Mouse (Mus musculus) stomach, embryonic 15.5 days (tissue): Measurements from ENCODE around the gene Fbxl2. TPM values are rescaled to one million over a fixed set of nuclear protein-coding genes. Genes with fewer than 3 reads are reported as not detected.

Source experiments
- ATAC-seq: fragments of 200-750 bp; cut with Nextera tagmentation; 2 replicates; pipeline ENCODE4 v1.8.0; 2017; ENCODE audit warnings: low read depth, moderate number of reproducible peaks, moderate TSS enrichment; ENCODE audit not compliant: insufficient read depth, low FRiP score
- H3K27ac ChIP-seq: fragments of 300-500 bp; sonication (generic); 2 replicates; pipeline ENCODE4 v1.5.1; 2015; ENCODE audit warnings: mild to moderate bottlenecking, inconsistent platforms
- H3K27me3 ChIP-seq: fragments of 300-500 bp; sonication (generic); replicated peaks from 2 replicates; pipeline ENCODE4 v1.6.1; 2015; ENCODE audit warnings: inconsistent platforms
- H3K36me3 ChIP-seq: fragments of 300-500 bp; sonication (generic); 2 replicates; pipeline ENCODE4 v1.6.1; 2015; ENCODE audit warnings: inconsistent platforms
- H3K4me1 ChIP-seq: fragments of 300-500 bp; sonication (generic); 2 replicates; pipeline ENCODE4 v1.6.1; 2015; ENCODE audit warnings: inconsistent platforms
- H3K4me2 ChIP-seq: fragments of 300-500 bp; sonication (generic); 2 replicates; pipeline ENCODE4 v1.6.1; 2015; ENCODE audit warnings: mild to moderate bottlenecking, inconsistent platforms
- H3K4me3 ChIP-seq: fragments of 300-500 bp; sonication (generic); replicated peaks from 2 replicates; pipeline ENCODE4 v1.5.1; 2015; ENCODE audit warnings: inconsistent platforms
- H3K9ac ChIP-seq: fragments of 300-500 bp; sonication (generic); 2 replicates; pipeline ENCODE4 v1.6.1; 2015; ENCODE audit warnings: inconsistent platforms
- H3K9me3 ChIP-seq: fragments of 300-500 bp; sonication (generic); 2 replicates; pipeline ENCODE4 v1.6.1; 2016; ENCODE audit warnings: inconsistent platforms
- WGBS: fragments of 180-500 bp; shearing (Covaris S2); methylation state at CpG from one replicate; pipeline ENCODE4 v1.1.7; 2015; 5-methylcytosine and 5-hydroxymethylcytosine counted together
- polyA plus RNA-seq: library from polyadenylated mRNA; unstranded; fragments of >200 nt; fragmentation: Nextera tagmentation; extraction: Ambion mirVana; gene quantifications from 2 replicates; pipeline ENCODE4 v1.2.1, GENCODE M21; 2015

The Fbxl2 gene
- polyA plus RNA-seq, 1 experiment from 2014 or later = 2.9 TPM

DNA sequence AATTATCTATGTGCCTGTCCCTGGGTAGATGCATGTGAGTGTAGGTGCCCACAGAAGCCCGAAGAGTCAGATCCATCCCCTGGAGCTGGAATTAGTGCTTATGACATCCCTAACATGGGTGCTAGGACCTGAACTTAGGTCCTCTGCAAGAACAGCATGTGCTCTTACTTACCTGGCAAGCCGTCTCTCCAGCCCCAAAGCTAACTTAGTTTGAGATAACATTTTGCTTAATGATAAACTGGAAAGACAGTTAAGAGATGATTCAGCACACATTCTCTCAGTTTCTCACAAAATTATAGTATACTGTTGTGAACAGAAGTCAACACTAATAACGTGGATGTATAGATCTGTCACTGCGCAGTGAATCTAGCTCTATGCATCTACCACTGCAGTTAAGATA is 79.2 kb downstream of the Fbxl2 start:
- Histone ChIP-seq H3K4me1 (no peaks in the 10 kb centered on the region), H3K4me2 (no peak overlapping the region), H3K27ac (no peak overlapping the region), H3K4me3 (no peak overlapping the region), H3K9ac (no peak overlapping the region), H3K9me3 (no peaks in the 10 kb centered on the region), H3K36me3 (peaks cover 40% of the 10 kb centered on the region), H3K27me3 (no peaks in the 10 kb centered on the region)
- no peak for ATAC-seq
- 88% methylated on average over 4 of the region's 4 CpGs for WGBS

DNA sequence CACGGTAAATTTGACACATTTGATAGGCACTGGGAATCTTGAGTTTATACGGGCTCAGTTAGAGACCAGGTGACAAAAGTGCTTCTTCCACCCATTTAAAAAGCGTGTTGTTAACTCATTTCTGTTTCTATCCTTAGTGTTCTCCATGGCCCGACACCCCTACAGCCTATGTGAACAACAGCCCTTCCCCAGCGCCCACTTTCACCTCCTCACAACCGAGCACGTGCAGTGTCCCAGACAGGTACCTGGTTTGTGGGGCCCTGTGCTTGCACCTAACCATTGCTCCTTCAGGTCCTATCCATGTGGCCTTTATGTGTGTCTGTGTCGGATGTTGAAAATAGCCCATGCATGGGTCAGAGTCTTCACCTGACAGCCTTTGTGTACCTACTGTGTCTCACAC is 81.6 kb downstream of the Fbxl2 start:
- H3K4me2 ChIP-seq = no peak overlapping the region
- no peak for ATAC-seq
- H3K27me3 ChIP-seq = no peaks in the 10 kb centered on the region
- H3K27ac ChIP-seq = no peak overlapping the region
- peaks cover 33% of the 10 kb centered on the region for H3K36me3 ChIP-seq
- 93% methylated on average over 8 of the region's 8 CpGs for WGBS
- H3K4me3 ChIP-seq = no peak overlapping the region
- no peaks in the 10 kb centered on the region for H3K4me1 ChIP-seq
- no peak overlapping the region for H3K9ac ChIP-seq
- no peaks in the 10 kb centered on the region for H3K9me3 ChIP-seq

DNA sequence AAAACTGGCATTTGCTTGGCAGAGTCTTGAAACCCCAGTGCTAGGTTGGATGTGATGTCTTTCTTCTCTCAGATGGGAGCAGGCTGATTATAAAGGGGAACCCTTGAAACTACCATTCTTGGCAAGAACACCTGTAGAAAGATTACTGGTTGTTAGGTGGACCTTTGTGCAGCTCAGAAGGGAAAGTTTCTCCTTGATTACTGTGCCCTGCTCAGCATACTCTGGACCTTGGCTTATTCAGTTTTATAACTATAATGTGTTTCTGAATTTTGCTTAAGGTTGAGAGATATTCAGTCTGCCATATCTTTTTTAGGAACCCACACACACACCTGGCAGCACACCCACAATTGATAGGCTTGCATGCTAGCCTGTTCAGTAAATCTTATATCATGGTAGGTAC is 82.3 kb downstream of the Fbxl2 start:
- no peaks in the 10 kb centered on the region for H3K9me3 ChIP-seq
- no peak overlapping the region for H3K4me2 ChIP-seq
- ATAC-seq = no peak
- peaks cover 33% of the 10 kb centered on the region for H3K36me3 ChIP-seq
- no peaks in the 10 kb centered on the region for H3K27me3 ChIP-seq
- no peak overlapping the region for H3K4me3 ChIP-seq
- H3K27ac ChIP-seq = no peak overlapping the region
- H3K4me1 ChIP-seq = no peaks in the 10 kb centered on the region
- H3K9ac ChIP-seq = no peak overlapping the region

DNA sequence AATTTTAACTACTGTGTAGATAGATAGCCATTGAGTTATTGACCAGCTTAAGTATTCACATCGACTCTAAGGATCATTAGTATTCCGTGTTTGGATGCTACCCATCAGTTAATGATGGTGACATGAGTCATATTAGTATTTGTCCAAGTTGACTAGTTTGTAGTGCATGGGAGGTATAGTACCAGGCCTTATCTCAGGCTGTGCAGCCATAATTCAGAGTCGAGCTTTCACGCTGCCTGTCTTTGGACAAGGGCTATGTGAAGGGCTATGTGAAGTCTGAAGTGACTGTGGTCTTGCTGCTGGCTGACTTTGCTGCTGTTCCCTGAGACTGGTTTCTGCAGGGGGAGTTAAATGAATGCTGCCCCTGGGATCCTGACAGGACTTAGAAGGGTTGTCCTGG is 88.2 kb downstream of the Fbxl2 start:
- no peak overlapping the region for H3K4me2 ChIP-seq
- peaks cover 15% of the 10 kb centered on the region; the same call in 1 of the 2 replicates for H3K36me3 ChIP-seq
- no peak for ATAC-seq
- no peak overlapping the region for H3K4me3 ChIP-seq
- H3K9me3 ChIP-seq = no peaks in the 10 kb centered on the region
- WGBS = 87% methylated on average over 4 of the region's 4 CpGs
- no peaks in the 10 kb centered on the region for H3K4me1 ChIP-seq
- H3K27ac ChIP-seq = no peak overlapping the region
- H3K9ac ChIP-seq = no peak overlapping the region
- no peaks in the 10 kb centered on the region for H3K27me3 ChIP-seq

DNA sequence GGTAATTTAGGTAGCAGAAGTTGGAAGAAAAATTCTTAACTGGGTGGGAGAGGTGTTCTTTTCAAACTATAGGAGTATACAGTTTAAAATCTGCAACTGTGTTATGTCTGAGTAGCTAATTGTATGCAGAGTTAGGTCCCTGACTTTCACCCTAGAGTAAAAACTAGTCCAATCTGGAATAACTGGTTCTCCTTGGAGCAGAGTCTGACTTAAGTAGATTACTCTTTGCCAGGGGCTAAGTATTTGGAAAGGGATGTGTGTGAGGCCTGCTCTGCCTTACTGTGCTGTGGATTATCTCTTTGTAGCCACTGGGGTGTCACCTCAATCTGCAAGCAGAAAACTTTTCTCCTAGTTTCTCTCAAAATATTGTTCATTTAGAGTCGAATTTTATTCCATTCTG is 98.8 kb downstream of the Fbxl2 start:
- Histone ChIP-seq H3K9ac (no peak overlapping the region), H3K36me3 (peaks cover 8% of the 10 kb centered on the region), H3K4me1 (no peaks in the 10 kb centered on the region), H3K4me2 (no peak overlapping the region), H3K27ac (no peak overlapping the region), H3K27me3 (no peaks in the 10 kb centered on the region), H3K9me3 (no peaks in the 10 kb centered on the region), H3K4me3 (no peak overlapping the region)
- ATAC-seq = no peak
- 86% methylated on average over 1 of the region's 1 CpGs for WGBS

DNA sequence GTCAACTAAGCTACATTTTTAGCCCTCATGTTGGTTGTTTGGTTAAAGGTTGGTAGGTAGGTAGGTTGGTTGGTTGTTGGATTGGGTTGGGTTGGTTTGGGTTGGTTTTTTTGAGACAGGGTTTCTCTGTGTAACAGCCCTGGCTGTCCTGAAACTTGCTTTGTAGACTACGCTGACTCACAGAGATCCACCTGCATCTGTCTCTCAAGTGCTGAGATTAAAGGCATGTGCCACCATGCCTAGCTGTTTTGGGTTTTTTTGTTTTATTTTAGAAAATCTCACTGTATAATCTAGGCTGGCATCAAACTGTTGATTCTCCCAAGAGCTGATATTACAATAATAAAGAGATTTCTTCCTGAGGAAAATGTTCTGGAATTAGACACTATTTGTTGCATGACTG is 102.6 kb downstream of the Fbxl2 start:
- H3K4me1 ChIP-seq = no peaks in the 10 kb centered on the region
- no peak overlapping the region for H3K27ac ChIP-seq
- H3K9me3 ChIP-seq = no peaks in the 10 kb centered on the region
- no peak overlapping the region for H3K4me3 ChIP-seq
- H3K9ac ChIP-seq = no peak overlapping the region
- 94% methylated on average over 1 of the region's 1 CpGs for WGBS
- H3K27me3 ChIP-seq = no peaks in the 10 kb centered on the region
- no peak for ATAC-seq
- H3K4me2 ChIP-seq = no peak overlapping the region
- peaks cover 5% of the 10 kb centered on the region; the same call in 1 of the 2 replicates for H3K36me3 ChIP-seq

DNA sequence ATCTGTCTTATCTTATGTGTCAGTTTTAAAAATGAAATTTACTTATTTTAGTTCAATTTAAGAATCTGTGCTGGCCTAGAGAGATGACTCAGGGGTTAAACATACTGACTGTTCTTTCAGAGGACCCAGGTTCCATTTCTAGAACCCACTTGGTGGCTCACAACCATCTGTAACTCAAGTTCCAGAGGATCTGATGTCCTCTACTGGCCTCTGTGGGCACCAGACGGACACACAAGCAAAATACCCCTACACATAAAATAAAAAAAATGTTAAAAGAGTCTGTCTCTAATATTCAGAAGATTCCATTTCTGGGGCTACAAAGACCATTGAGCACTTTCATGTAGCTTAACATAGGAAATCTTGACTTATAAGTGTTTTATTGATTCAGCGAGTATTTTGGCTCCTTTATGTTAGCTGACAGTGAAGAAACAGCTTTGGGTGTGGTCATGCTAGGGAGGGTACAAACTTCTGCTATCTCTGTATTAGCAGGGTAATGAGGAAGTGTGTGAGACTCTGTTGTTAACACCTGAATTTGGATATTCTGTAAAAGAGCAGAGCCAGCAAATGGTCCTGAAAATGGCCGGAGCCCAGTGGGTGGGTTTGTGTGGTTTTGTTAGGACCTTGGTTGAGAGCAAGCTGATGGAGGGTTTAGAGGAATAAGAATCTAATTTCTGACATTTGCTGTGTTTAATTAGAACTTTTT is 104.7 kb downstream of the Fbxl2 start:
- Histone ChIP-seq H3K9ac (no peak overlapping the region), H3K36me3 (no peaks in the 10 kb centered on the region), H3K4me2 (no peak overlapping the region), H3K27ac (no peak overlapping the region), H3K4me3 (no peak overlapping the region), H3K9me3 (no peaks in the 10 kb centered on the region), H3K27me3 (no peaks in the 10 kb centered on the region), H3K4me1 (no peaks in the 10 kb centered on the region)
- 82% methylated on average over 3 of the region's 3 CpGs for WGBS
- ATAC-seq = peak; percentile 77; the same call in 1 of the 2 replicates

DNA sequence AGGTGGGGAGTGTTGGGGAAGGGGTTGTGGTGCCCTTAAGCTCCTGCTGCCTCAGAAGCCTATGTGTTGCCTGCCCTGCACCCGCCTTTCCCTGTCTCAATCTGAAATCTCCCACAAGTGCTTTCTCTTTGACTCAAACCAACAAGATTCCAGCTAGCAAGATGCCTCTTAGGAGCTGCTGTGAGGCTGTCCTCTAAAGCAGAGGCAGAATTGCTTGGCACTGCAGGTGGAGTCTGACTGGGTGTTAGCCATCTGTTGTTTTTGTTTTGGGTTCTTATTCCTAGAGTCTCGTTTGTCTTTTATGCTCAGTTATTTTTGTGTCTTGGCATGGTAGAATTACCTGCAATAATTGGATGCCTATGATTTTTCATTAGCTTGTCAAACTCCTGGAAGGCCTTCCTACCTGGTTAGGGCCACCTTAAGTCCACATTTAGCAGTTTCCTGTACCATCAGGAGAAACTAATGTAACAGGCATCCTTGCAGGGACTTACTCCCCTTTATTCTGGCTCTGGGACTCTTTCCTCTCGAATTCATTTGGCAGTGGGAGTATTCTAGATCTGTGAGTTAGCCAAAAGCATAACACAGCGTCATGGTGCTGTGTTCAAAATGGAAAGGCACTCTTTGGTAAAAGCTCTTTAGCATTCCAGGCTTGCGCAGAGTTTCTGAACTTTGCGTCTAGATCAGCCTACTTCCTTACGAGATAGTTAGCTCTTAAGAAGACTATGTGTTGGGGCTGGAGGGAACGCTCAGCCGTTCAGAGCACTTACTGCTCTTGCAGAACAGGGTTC is 106.7 kb downstream of the Fbxl2 start:
- Histone ChIP-seq H3K4me1 (0 out of 2 replicates have a peak, but pooled peaks cover 6% of the 10 kb centered on the region), H3K9me3 (no peaks in the 10 kb centered on the region), H3K4me2 (no peak overlapping the region), H3K27ac (no peak overlapping the region), H3K4me3 (no peak overlapping the region), H3K27me3 (no peaks in the 10 kb centered on the region), H3K9ac (no peak overlapping the region), H3K36me3 (no peaks in the 10 kb centered on the region)
- ATAC-seq = no peak
- WGBS = 87% methylated on average over 9 of the region's 9 CpGs

DNA sequence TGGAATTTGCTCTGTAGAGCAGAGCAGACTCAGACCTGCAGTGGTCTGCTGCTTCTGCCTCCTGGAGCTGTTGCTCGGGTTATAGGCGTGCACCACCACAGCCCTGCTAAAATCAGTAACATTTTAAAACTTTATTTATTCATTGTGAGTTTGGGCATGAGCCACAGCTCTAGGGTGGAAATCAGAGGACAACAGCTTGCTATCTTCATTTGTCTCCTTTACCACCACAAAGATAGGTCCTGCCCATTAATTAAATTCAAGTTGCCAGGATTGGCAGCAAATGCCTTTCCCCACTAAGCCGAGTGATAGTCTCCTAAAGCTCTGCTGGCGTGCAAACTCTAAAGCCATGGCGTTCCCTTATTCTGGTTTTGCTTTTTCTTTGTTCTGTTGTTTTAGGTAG is 110.4 kb downstream of the Fbxl2 start:
- H3K4me2 ChIP-seq = no peak overlapping the region
- H3K36me3 ChIP-seq = no peaks in the 10 kb centered on the region
- no peak overlapping the region for H3K27ac ChIP-seq
- no peaks in the 10 kb centered on the region for H3K9me3 ChIP-seq
- no peaks in the 10 kb centered on the region for H3K27me3 ChIP-seq
- peaks cover 20% of the 10 kb centered on the region for H3K4me1 ChIP-seq
- WGBS = 64% methylated on average over 5 of the region's 5 CpGs
- no peak for ATAC-seq
- no peak overlapping the region for H3K4me3 ChIP-seq
- H3K9ac ChIP-seq = no peak overlapping the region

DNA sequence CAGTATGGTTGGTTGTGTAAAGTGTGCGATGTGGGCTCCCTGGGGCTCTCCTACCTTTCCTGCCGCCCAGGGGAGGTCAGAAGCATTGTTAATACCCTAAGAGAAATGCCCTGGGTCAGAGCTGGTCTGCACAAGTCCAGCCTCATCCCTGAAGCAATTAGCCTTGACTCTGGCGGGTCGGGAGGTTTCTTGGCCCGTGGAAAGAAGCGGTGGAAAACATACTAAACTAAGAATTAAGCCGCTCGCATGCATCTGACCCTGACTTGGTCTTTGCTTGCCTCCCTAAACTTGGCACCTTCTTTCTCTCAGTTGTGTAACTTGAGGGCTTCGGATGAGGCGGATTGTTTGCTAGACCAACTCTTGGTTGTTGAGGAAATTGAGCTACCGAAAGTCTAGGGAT is 113.5 kb downstream of the Fbxl2 start:
- Histone ChIP-seq H3K4me3 (peak overlapping the region; percentile 98), H3K36me3 (no peaks in the 10 kb centered on the region)
- 16% methylated on average over 11 of the region's 11 CpGs for WGBS

DNA sequence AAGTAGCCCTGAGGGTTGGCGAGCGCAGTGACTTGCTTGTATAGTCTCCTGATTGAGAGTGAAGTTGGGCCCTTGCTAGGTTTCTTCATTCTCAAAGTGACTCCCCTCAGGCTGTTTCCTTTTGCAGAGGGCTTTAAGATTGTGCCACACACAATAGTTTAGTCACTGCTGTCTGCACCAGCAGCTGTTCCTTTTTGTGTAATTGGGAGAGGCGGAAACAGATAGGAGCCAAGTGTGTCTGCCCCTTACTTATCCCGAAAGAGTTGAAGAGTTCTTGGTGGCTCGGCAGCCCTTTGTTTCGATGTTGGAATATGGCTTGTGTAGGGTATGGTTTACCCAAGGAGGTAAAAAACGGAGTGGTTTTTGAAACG is 113.9 kb downstream of the Fbxl2 start:
- no peaks in the 10 kb centered on the region for H3K27me3 ChIP-seq
- H3K4me2 ChIP-seq = peak overlapping the region; percentile 75
- peak overlapping the region; percentile 98 for H3K4me3 ChIP-seq
- H3K9ac ChIP-seq = peak overlapping the region; percentile 97
- no peaks in the 10 kb centered on the region for H3K36me3 ChIP-seq
- H3K9me3 ChIP-seq = no peaks in the 10 kb centered on the region
- no peak for ATAC-seq
- peaks cover 20% of the 10 kb centered on the region for H3K4me1 ChIP-seq
- WGBS = under 1% methylated on average over 8 of the region's 8 CpGs
- peak overlapping the region; percentile 89 for H3K27ac ChIP-seq

More for the DNA sequence above, 113.5 kb downstream of the Fbxl2 start:
- Histone ChIP-seq H3K27me3 (no peaks in the 10 kb centered on the region), H3K9ac (peak overlapping the region; percentile 97), H3K9me3 (no peaks in the 10 kb centered on the region), H3K4me1 (peaks cover 20% of the 10 kb centered on the region), H3K4me2 (peak overlapping the region; percentile 75), H3K27ac (peak overlapping the region; percentile 89)
- no peak for ATAC-seq

DNA sequence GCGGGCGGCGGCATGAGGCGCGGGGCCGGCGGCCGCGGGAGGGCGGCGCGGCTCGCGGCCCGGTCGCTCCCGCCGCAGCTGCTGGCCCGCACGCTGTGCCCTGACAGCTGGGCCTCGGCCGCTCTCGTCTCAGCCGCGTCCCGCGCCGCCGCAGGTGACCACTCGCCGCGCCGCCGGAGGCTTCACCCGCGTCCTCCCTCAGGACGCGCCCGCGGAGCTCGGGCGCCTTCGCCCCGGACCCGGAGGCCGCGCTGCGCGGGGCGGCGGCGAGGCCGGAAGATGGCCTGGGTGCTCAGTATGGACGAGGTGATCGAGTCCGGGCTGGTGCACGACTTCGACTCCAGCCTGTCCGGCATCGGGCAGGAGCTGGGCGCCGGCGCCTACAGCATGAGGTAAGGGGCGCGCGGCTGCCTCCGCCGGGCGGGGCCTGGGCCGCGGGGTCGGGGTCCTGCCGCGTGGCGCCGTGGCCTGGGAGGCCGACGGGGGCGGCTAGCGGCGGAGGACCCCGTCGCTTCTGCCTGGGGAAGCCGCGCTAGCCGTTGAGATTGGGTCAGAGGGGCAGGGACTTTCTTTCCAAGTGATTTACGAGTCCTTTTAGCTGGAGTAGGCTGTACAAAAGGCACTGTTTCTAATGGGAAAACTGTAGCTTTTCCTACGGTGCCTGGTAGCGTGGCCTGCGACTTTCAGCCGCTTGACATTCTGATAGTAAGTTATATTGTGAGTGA is 114.5 kb downstream of the Fbxl2 start:
- Histone ChIP-seq H3K36me3 (no peaks in the 10 kb centered on the region), H3K27me3 (no peaks in the 10 kb centered on the region), H3K4me2 (peak overlapping the region; percentile 75), H3K27ac (peak overlapping the region; percentile 89), H3K4me1 (peaks cover 20% of the 10 kb centered on the region), H3K9me3 (no peaks in the 10 kb centered on the region), H3K9ac (peak overlapping the region; percentile 97), H3K4me3 (peak overlapping the region; percentile 98)
- ATAC-seq = peak; percentile 2; the same call in 1 of the 2 replicates
- under 1% methylated on average over 66 of the region's 91 CpGs for WGBS
